In genomic region chr11:97686322-97686908, GRCm38 (mm10) we compare ENCODE assay signal across 8 mouse cellular contexts. TPM values are rescaled to one million over a fixed set of nuclear protein-coding genes. Genes with fewer than 3 reads are reported as not detected.
DNase-seq lines count a peak whose midpoint lies in the region; ATAC-seq and TF ChIP-seq lines count a peak whose summit lies in the region.

No protein-coding gene starts in this region.

- H3K9me3 ChIP-seq in embryonic facial prominence, embryonic 14.5 days (ENCODE audit: control insufficient read depth, low read length): no peaks in the 10 kb centered on the region

- WGBS in embryonic facial prominence, embryonic 14.5 days: 69% methylated on average over 11 of the region's 11 CpGs

- ATAC-seq in embryonic facial prominence, embryonic 14.5 days (ENCODE audit: low read depth): no peak
- ATAC-seq in monocyte, adult 5-6 weeks (replicated peaks; ENCODE audit: insufficient number of reproducible peaks, low FRiP score, low TSS enrichment, poor library complexity, severe bottlenecking): no peak

- H3K4me1 ChIP-seq in embryonic facial prominence, embryonic 14.5 days (ENCODE audit: control insufficient read depth, insufficient read depth, low read length): 0 out of 2 replicates have a peak, but pooled peaks cover 3% of the 10 kb centered on the region

- peak overlapping the region; percentile 60 for H3K4me3 ChIP-seq in layer of hippocampus, adult 2 months
- H3K4me3 ChIP-seq in embryonic facial prominence, embryonic 14.5 days (ENCODE audit: low read depth, low read length): peak overlapping the region; percentile 42
- H3K4me3 ChIP-seq in myocyte: peak overlapping the region; percentile 27

- no peak for DNase-seq in layer of hippocampus, adult 2 months (ENCODE audit: low spot score in 2 of 2)
- DNase-seq in layer of hippocampus, adult 18-20 months (ENCODE audit: low spot score in 2 of 2): no peak
- no peak for DNase-seq in embryonic facial prominence, embryonic 14.5 days (ENCODE audit: low spot score)
- peak; percentile 49 for DNase-seq in induced T-regulatory cell, adult 2 months (ENCODE audit: low read depth)
- DNase-seq in ovary, postnatal 10 days (ENCODE audit: low spot score): no peak
- no peak for DNase-seq in thymus, postnatal 25 days

- no peak for TF ChIP-seq CTCF in layer of hippocampus, adult 2 months (conservative IDR thresholded peaks at IDR 0.05)

- H3K36me3 ChIP-seq in embryonic facial prominence, embryonic 14.5 days (ENCODE audit: control insufficient read depth, insufficient read depth, low read length): peaks cover 51% of the 10 kb centered on the region
- H3K36me3 ChIP-seq in myocyte (ENCODE audit: control insufficient read depth, insufficient read depth): peaks cover 8% of the 10 kb centered on the region

- H3K79me2 ChIP-seq in myocyte (ENCODE audit: control insufficient read depth, insufficient read depth): no peaks in the 10 kb centered on the region

- peak overlapping the region; percentile 60 for H3K9ac ChIP-seq in embryonic facial prominence, embryonic 14.5 days (ENCODE audit: low read depth, low read length)

- peak overlapping the region; percentile 87 for H3K27ac ChIP-seq in layer of hippocampus, adult 2 months
- H3K27ac ChIP-seq in embryonic facial prominence, embryonic 14.5 days (replicated peaks; ENCODE audit: low read depth, low read length): no peak overlapping the region

- TF ChIP-seq POLR2A in myocyte (IDR thresholded peaks at IDR 0.05; ENCODE audit: insufficient read length, low read depth): no peak

- H3K27me3 ChIP-seq in embryonic facial prominence, embryonic 14.5 days (replicated peaks; ENCODE audit: control insufficient read depth, insufficient read depth, low read length): no peaks in the 10 kb centered on the region
- H3K27me3 ChIP-seq in myocyte (ENCODE audit: control insufficient read depth, insufficient read depth, insufficient read length): no peaks in the 10 kb centered on the region

- no peak overlapping the region for H3ac ChIP-seq in myocyte (ENCODE audit: control insufficient read depth, insufficient read length)

- peak overlapping the region; percentile 71 for H3K4me2 ChIP-seq in embryonic facial prominence, embryonic 14.5 days (ENCODE audit: low read depth, low read length)
- H3K4me2 ChIP-seq in myocyte (ENCODE audit: low read depth): peak overlapping the region; percentile 92

TF ChIP-seq in myocyte, 11 proteins besides CTCF, POLR2A, EP300 and RAD21:
- TF ChIP-seq POLR2AphosphoS2 (IDR thresholded peaks at IDR 0.05; ENCODE audit: insufficient read length, low read depth) (peak; percentile 9), MYOG (IDR thresholded peaks at IDR 0.05; ENCODE audit: control insufficient read depth in 1 of 3, insufficient read depth in 1 of 3, insufficient read length in 2 of 3, low read depth in 2 of 3) (no peak)

RNA-seq across cellular contexts. Expression of gene Cisd3, which starts 0.8 kb away (rescaled TPM):
- total RNA-seq in layer of hippocampus, adult 2 months (2021): 10 to 100 TPM; 45.5 to 49.3 TPM
- 10 to 100 TPM; 51.3 to 52.0 TPM for total RNA-seq in layer of hippocampus, adult 18-20 months (2021)
- 24.5 and 29.3 TPM in 2 replicates for polyA plus RNA-seq in embryonic facial prominence, embryonic 14.5 days (2014; fragmentation: Nextera tagmentation; extraction: Ambion mirVana)
- polyA plus RNA-seq in myocyte (2012; fragmentation: generic; extraction: Trizol): 112 TPM
- 5.8 to 19.1 TPM (median 6.2 TPM) in 3 replicates for total RNA-seq in monocyte, adult 5-6 weeks (2017)

RNA-seq across cellular contexts. Expression of gene Pcgf2, which starts 13.9 kb away (rescaled TPM):
- total RNA-seq in layer of hippocampus, adult 2 months (2021): 10 to 100 TPM; 29.1 to 31.1 TPM
- 10 to 100 TPM; 21.7 to 24.6 TPM for total RNA-seq in layer of hippocampus, adult 18-20 months (2021)
- 12.7 and 13.2 TPM in 2 replicates for polyA plus RNA-seq in embryonic facial prominence, embryonic 14.5 days (2014; fragmentation: Nextera tagmentation; extraction: Ambion mirVana)
- polyA plus RNA-seq in myocyte (2012; fragmentation: generic; extraction: Trizol): 24.3 TPM
- total RNA-seq in monocyte, adult 5-6 weeks (2017): 0.85 to 4.5 TPM in 2 of 3 replicates, not detected in the other

RNA-seq across cellular contexts. Expression of gene Psmb3, which starts 16.8 kb away (rescaled TPM):
- 100 to 1,000 TPM; 128 to 133 TPM for total RNA-seq in layer of hippocampus, adult 2 months (2021)
- total RNA-seq in layer of hippocampus, adult 18-20 months (2021): 100 to 1,000 TPM; 124 to 128 TPM
- polyA plus RNA-seq in embryonic facial prominence, embryonic 14.5 days (2014; fragmentation: Nextera tagmentation; extraction: Ambion mirVana): 474 and 478 TPM in 2 replicates
- polyA plus RNA-seq in myocyte (2012; fragmentation: generic; extraction: Trizol): 694 TPM
- total RNA-seq in monocyte, adult 5-6 weeks (2017): 137 to 160 TPM (median 146 TPM) in 3 replicates

RNA-seq across cellular contexts. Expression of gene Mllt6, which starts 23.2 kb away (rescaled TPM):
- total RNA-seq in layer of hippocampus, adult 2 months (2021): 100 to 1,000 TPM; 122 to 124 TPM
- 100 to 1,000 TPM; 122 to 137 TPM for total RNA-seq in layer of hippocampus, adult 18-20 months (2021)
- polyA plus RNA-seq in embryonic facial prominence, embryonic 14.5 days (2014; fragmentation: Nextera tagmentation; extraction: Ambion mirVana): 3.5 and 4.5 TPM in 2 replicates
- 15.5 TPM for polyA plus RNA-seq in myocyte (2012; fragmentation: generic; extraction: Trizol)
- total RNA-seq in monocyte, adult 5-6 weeks (2017): 34.4 to 77.7 TPM (median 40.4 TPM) in 3 replicates

RNA-seq across cellular contexts. Expression of gene Epop, which starts 56.9 kb away (rescaled TPM):
- 10 to 100 TPM; 34.1 to 35.1 TPM for total RNA-seq in layer of hippocampus, adult 2 months (2021)
- total RNA-seq in layer of hippocampus, adult 18-20 months (2021): 10 to 100 TPM; 46.1 to 48.8 TPM
- polyA plus RNA-seq in embryonic facial prominence, embryonic 14.5 days (2014; fragmentation: Nextera tagmentation; extraction: Ambion mirVana): 2.4 and 3.4 TPM in 2 replicates
- polyA plus RNA-seq in myocyte (2012; fragmentation: generic; extraction: Trizol): 3.3 TPM
- total RNA-seq in monocyte, adult 5-6 weeks (2017): 0.75 to 1.8 TPM (median 0.95 TPM) in 3 replicates
